Mouse (Mus musculus) thymus, adult 2 months (tissue): ENCODE data around the gene Pdcd1.
A peak's percentile ranks its signal among the peaks of the same experiment; 100 is the strongest.

ENCODE experiments used
- CTCF ChIP-seq: fragments of 200-500 bp; IDR thresholded peaks from 2 replicates; pipeline ENCODE4 v1.5.1; 2012; ENCODE audit warnings: mild to moderate bottlenecking, control low read depth, low read length, moderate library complexity, borderline replicate concordance; ENCODE audit not compliant: control insufficient read depth, poor library complexity, insufficient read depth; ENCODE audit errors: extremely low read depth
- POLR2A ChIP-seq: fragments of 200-500 bp; IDR thresholded peaks from 2 replicates; pipeline ENCODE4 v1.6.1; 2012; ENCODE audit warnings: mild to moderate bottlenecking, low read length, control low read depth, moderate library complexity; ENCODE audit not compliant: control insufficient read depth, poor library complexity, insufficient read depth; ENCODE audit errors: extremely low read depth

DNA sequence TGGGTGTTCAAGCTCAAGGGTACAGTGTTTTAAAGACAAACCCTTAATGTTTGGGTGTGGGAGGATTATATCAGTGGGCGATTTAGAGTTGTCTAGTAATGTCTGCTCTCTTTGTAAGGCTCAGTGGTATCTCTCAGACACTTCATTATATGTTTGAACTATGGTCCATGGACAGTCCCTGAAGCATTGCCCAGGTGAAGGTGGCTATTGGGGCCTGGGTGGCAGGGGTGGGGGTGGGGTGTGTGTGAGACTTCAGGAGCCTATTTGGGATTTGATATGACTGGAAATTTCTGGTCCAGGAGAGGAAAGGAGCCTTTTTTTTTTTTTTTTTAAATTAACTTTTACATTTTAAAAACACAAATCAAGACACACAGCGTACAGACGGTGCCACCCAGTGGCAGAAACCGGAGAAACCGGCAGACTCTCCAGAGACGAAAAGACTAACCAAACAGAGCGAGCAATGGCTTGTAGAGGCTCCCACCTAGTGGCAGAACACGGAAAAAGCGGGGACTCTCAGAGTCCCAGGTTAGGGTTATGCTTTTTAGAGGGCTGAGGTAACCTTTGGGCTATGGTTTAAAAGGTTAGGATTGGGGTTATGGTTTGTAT is 26.6 kb upstream of the Pdcd1 start:
- no peak for TF ChIP-seq POLR2A
- peak; percentile 70; the same call in 1 of the 2 replicates for TF ChIP-seq CTCF
